Mouse (Mus musculus): ENCODE data around the gene Lman1l. TPM values are rescaled to one million over a fixed set of nuclear protein-coding genes. Genes with fewer than 3 reads are reported as not detected.
A peak's percentile ranks its signal among the peaks of the same experiment; 100 is the strongest.

Gene Lman1l
- total RNA-seq, 2 experiments from 2014 or later, result not detected

GRCm38 (mm10) chr9:57646551-57647103, 26.1 kb upstream of the Lman1l start:
- DNase-seq (ENCODE audit: low spot score in 2 of 2), result no peak

DNA sequence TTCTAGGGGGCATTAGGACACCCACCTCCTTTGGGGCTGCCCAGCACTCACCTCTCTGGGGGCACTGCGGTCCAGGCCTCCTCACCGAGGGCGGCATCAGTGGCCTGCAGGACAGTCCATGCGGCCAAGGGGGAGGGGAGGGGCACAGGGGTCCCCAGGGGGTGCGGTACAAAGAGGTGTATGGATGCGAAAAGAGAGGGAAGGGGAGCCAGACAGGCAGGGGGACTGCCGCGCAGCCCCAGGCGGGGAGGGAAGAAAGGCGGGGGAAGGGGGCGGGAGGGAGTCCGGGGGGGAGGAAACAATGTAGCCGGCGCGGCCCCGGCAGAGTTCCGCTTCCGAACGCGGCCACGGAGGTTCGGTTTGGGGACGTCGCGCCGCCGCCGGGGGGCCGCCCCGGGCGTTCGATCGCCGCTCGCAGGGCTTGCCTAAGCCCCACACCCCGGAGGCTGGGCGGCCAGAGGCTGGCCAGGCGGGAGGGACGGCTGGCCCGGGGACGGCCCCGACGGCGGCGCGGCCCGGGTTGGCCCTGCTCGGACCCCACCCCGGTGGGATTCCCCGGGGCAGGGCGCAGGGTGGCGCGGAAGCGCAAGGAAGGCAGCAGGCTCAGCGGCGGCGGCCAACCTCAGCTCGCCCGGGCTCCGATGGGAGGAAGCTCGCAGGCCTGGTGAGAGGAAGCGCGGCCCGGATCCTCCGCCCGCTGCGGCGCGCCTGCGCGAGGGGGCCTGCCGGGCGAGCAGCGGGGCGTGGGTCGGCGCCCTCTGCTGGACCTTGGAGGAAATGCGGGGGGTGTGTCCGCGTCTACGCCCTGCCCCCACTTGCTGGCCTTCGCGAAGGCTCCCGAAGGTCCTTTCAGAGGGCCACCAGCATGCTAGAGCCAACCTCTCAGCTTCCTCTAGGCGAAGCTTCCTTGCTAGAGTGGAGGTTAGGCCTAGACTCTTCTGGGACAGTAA, 24.6 kb upstream of the Lman1l start:
- peak; percentile 86 to 94 for DNase-seq (ENCODE audit: low spot score in 2 of 2)

GRCm38 (mm10) chr9:57644442-57644943, 23.9 kb upstream of the Lman1l start:
- DNase-seq (ENCODE audit: low spot score in 2 of 2), result no peak

GRCm38 (mm10) chr9:57643856-57644180, 23.2 kb upstream of the Lman1l start:
- no peak for DNase-seq (ENCODE audit: low spot score in 2 of 2)

DNA sequence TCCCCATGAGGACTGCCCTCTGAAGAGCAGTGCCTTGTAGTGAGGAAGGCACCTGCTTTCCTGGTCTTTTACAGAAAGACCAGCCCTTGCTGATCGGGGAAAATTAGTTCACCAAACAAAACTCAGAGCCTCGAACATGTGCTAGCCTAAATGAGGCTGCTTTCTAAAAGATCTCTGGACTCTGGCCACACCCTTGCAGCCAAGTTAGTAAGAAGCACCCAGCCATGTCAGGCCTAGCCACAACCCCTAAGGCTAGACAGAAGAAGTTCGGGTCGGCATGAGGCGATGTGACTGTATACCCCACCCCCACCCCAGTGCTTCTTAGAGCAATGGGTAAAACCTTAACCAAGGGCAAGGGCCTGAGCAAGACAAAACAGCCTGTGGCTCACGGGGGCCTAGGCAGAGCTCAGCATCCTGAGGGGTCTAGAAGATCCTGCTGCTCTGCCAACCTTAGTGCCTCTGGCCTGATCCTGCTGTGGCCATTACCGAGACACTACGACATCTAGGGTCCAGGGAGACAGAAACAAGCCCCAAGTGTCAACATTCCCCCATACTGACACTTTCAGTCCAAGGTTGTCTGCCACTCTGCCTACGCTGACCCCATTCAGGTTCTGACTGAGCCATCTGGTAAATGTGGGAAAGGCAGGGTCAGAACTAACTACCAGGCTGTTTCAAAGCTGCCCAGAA, 22.7 kb upstream of the Lman1l start:
- no peak for DNase-seq (ENCODE audit: low spot score in 2 of 2)

DNA sequence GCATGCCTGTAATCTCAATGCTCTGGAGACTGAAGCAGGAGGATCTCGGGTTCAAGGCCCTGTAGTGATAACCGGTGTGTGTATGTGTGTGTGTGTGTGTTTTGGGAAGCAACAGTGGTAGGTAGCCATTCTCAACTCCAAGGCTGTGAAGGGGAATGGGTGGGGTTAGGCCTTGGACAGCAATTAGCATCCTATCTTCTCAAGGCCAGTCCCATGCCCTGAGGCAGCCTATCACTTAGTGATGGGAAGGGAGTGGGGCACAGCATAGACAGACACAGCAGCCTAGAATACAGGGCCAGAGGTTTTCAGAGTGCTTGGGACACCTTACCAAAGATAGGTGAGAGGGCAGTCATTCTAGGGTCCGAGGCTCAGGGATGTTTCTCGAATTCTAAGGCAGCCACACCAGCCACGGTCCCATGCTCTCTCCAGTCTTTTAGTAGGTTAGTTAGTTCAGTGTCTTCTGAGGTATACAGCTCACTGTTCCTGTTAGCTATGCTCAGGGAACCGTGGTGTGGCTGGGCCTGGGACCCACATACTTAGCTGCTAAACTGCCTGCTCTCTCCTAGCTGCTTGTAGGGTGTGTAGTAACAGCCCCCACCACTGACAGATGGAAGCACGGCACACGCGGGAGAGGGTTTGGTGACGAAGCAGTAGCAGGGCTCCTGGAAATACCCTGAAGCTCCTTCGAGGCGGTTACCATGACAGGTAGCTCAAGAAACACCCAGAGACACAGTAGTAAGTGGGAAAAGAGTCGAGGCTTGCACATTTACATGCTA, 21.4 kb upstream of the Lman1l start:
- DNase-seq (ENCODE audit: low spot score in 2 of 2), result peak in 1 of 2 experiments; percentile 46

- DNase-seq (ENCODE audit: low spot score in 2 of 2), result no peak
Measured at GRCm38 (mm10) chr9:57641022-57641421, 20.4 kb upstream of the Lman1l start.

GRCm38 (mm10) chr9:57640384-57640783, 19.8 kb upstream of the Lman1l start:
- no peak for DNase-seq (ENCODE audit: low spot score in 2 of 2)

GRCm38 (mm10) chr9:57639661-57640328, 19.2 kb upstream of the Lman1l start:
- no peak for DNase-seq (ENCODE audit: low spot score in 2 of 2)

- no peak for DNase-seq (ENCODE audit: low spot score in 2 of 2)
Measured at GRCm38 (mm10) chr9:57638651-57639459, 18.3 kb upstream of the Lman1l start.

GRCm38 (mm10) chr9:57637741-57638322, 17.3 kb upstream of the Lman1l start:
- peak in 1 of 2 experiments; percentile 36 for DNase-seq (ENCODE audit: low spot score in 2 of 2)

GRCm38 (mm10) chr9:57637272-57637671, 16.7 kb upstream of the Lman1l start:
- no peak for DNase-seq (ENCODE audit: low spot score in 2 of 2)

- peak; percentile 57 to 70 for DNase-seq (ENCODE audit: low spot score in 2 of 2)
Measured at GRCm38 (mm10) chr9:57633481-57634024, 13.0 kb upstream of the Lman1l start.

DNA sequence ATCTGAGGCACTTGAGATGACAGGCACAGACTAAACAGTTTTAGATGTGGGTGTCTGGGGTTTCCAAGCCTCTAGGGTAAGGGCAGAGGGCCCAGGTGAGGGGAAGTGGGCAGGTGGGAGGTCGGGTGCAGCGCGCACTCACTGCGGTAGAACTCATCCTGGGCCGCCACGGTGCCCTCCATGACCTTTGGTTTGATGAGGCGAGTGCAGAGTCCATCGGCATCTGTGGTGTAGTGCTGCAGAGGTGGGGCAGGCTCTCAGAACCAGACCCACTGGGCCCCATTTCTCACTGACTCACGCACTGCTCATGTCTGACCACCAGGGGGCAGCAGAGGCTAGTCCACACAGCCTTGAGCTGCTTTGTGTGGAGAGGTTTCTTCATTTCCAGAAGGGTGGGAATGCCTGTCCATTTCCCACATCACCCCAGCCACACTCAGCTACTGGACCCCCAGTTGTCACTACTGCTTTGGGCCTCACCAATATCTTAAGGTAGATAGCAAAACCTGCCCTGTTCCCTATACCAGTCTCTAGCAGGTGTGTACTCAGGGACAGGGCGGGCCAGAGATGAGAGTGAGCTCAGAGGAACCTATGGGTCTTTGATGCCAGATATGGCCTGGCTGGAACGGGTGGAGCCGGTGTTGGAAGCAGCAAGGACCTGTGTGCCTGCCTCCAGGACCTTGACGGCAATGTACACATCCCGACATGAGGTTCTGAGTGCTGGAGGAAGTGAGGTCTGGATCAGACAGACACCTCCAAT, 8.7 kb upstream of the Lman1l start:
- DNase-seq (ENCODE audit: low spot score in 2 of 2), result peak; percentile 58 to 79

DNA sequence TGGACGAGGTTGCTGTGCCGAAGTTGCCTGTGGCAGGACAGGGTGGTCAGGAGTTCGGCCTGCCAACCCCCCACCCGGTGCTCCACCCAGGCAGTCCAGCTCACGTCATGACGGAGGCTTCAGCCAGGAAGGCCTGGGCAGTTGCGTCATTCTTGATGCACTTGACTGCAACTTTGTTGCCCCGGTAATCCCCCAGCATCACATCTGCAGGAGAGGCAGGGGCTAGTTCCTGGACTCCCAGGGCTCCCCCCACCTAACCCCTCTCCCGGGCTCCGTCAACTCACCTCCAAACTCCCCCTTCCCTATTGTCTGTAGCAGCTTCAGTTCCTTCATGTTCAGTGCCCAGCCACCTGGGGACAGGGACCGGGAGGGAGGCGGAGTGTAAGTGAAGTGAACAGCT, 8.1 kb upstream of the Lman1l start:
- DNase-seq (ENCODE audit: low spot score in 2 of 2), result no peak

- DNase-seq (ENCODE audit: low spot score in 2 of 2), result no peak
Measured at GRCm38 (mm10) chr9:57627892-57628291, 7.3 kb upstream of the Lman1l start.

GRCm38 (mm10) chr9:57627191-57627590, 6.6 kb upstream of the Lman1l start:
- no peak for DNase-seq (ENCODE audit: low spot score in 2 of 2)
